Mouse (Mus musculus): ENCODE measurements around the gene Ssbp3. TPM values are rescaled to one million over a fixed set of nuclear protein-coding genes. Genes with fewer than 3 reads are reported as not detected.

The Ssbp3 gene
- polyA plus RNA-seq, 1 experiment from 2014 or later = 22.8 TPM

GRCm38 (mm10) chr4:107048568-107049162, 138.2 kb downstream of the Ssbp3 start:
- H3K4me1 ChIP-seq (ENCODE audit: insufficient read depth) = no peaks in the 10 kb centered on the region

GRCm38 (mm10) chr4:107051889-107052288, 141.4 kb downstream of the Ssbp3 start:
- no peak for TF ChIP-seq CTCF (IDR thresholded peaks at IDR 0.05; ENCODE audit: low read depth)
- no peak for TF ChIP-seq EP300 (IDR thresholded peaks at IDR 0.05; ENCODE audit: low read depth)
- H3K27ac ChIP-seq (ENCODE audit: low read depth) = no peak overlapping the region
- H3K4me3 ChIP-seq (ENCODE audit: low read depth, low read length) = no peak overlapping the region
- H3K36me3 ChIP-seq (replicated peaks; ENCODE audit: insufficient read depth, low read length) = peaks cover 25% of the 10 kb centered on the region
- no peak overlapping the region for H3K9ac ChIP-seq (replicated peaks)
- DNase-seq (no peak), ATAC-seq (no peak)
- H3K4me1 ChIP-seq (ENCODE audit: insufficient read depth) = no peaks in the 10 kb centered on the region
- H3K27me3 ChIP-seq (ENCODE audit: insufficient read depth, low read length) = no peaks in the 10 kb centered on the region
- H3K9me3 ChIP-seq (ENCODE audit: low read length) = no peaks in the 10 kb centered on the region
- H3K4me2 ChIP-seq (ENCODE audit: low read depth, low read length) = no peak overlapping the region
- WGBS (ENCODE audit: insufficient replicate concordance) = 76% methylated on average over 4 of the region's 4 CpGs

More at GRCm38 (mm10) chr4:107048568-107049162, 138.2 kb downstream of the Ssbp3 start:
- 83% methylated on average over 11 of the region's 11 CpGs for WGBS (ENCODE audit: insufficient replicate concordance)
- Histone ChIP-seq H3K9me3 (ENCODE audit: low read length) (no peaks in the 10 kb centered on the region), H3K27me3 (ENCODE audit: insufficient read depth, low read length) (no peaks in the 10 kb centered on the region), H3K36me3 (replicated peaks; ENCODE audit: insufficient read depth, low read length) (peaks cover 36% of the 10 kb centered on the region), H3K27ac (ENCODE audit: low read depth) (no peak overlapping the region), H3K4me2 (ENCODE audit: low read depth, low read length) (no peak overlapping the region), H3K4me3 (ENCODE audit: low read depth, low read length) (no peak overlapping the region), H3K9ac (replicated peaks) (no peak overlapping the region)
- DNase-seq (no peak), ATAC-seq (no peak)
- TF ChIP-seq EP300 (IDR thresholded peaks at IDR 0.05; ENCODE audit: low read depth) = no peak
- no peak for TF ChIP-seq CTCF (IDR thresholded peaks at IDR 0.05; ENCODE audit: low read depth)

- H3K36me3 ChIP-seq (replicated peaks; ENCODE audit: insufficient read depth, low read length) = peaks cover 22% of the 10 kb centered on the region
Observed at GRCm38 (mm10) chr4:107052962-107053553, 142.6 kb downstream of the Ssbp3 start.

GRCm38 (mm10) chr4:107056088-107056487, 145.6 kb downstream of the Ssbp3 start:
- H3K27me3 ChIP-seq (ENCODE audit: insufficient read depth, low read length) = no peaks in the 10 kb centered on the region
- H3K4me3 ChIP-seq (ENCODE audit: low read depth, low read length) = no peak overlapping the region
- H3K36me3 ChIP-seq (replicated peaks; ENCODE audit: insufficient read depth, low read length) = peaks cover 39% of the 10 kb centered on the region
- TF ChIP-seq CTCF (IDR thresholded peaks at IDR 0.05; ENCODE audit: low read depth) (no peak), EP300 (IDR thresholded peaks at IDR 0.05; ENCODE audit: low read depth) (no peak)
- no peak for ATAC-seq
- no peaks in the 10 kb centered on the region for H3K4me1 ChIP-seq (ENCODE audit: insufficient read depth)
- H3K9me3 ChIP-seq (ENCODE audit: low read length) = no peaks in the 10 kb centered on the region
- H3K27ac ChIP-seq (ENCODE audit: low read depth) = no peak overlapping the region
- DNase-seq = no peak
- WGBS (ENCODE audit: insufficient replicate concordance) = 85% methylated on average over 3 of the region's 3 CpGs
- no peak overlapping the region for H3K9ac ChIP-seq (replicated peaks)
- H3K4me2 ChIP-seq (ENCODE audit: low read depth, low read length) = no peak overlapping the region

More at GRCm38 (mm10) chr4:107052962-107053553, 142.6 kb downstream of the Ssbp3 start:
- no peaks in the 10 kb centered on the region for H3K9me3 ChIP-seq (ENCODE audit: low read length)
- DNase-seq (no peak), ATAC-seq (no peak)
- H3K27ac ChIP-seq (ENCODE audit: low read depth) = no peak overlapping the region
- H3K4me3 ChIP-seq (ENCODE audit: low read depth, low read length) = no peak overlapping the region
- 50% methylated on average over 5 of the region's 5 CpGs for WGBS (ENCODE audit: insufficient replicate concordance)
- no peaks in the 10 kb centered on the region for H3K4me1 ChIP-seq (ENCODE audit: insufficient read depth)
- H3K9ac ChIP-seq (replicated peaks) = no peak overlapping the region
- TF ChIP-seq EP300 (IDR thresholded peaks at IDR 0.05; ENCODE audit: low read depth) (no peak), CTCF (IDR thresholded peaks at IDR 0.05; ENCODE audit: low read depth) (no peak)
- H3K27me3 ChIP-seq (ENCODE audit: insufficient read depth, low read length) = no peaks in the 10 kb centered on the region
- no peak overlapping the region for H3K4me2 ChIP-seq (ENCODE audit: low read depth, low read length)

- Histone ChIP-seq H3K4me1 (ENCODE audit: insufficient read depth) (no peaks in the 10 kb centered on the region), H3K27ac (ENCODE audit: low read depth) (no peak overlapping the region), H3K27me3 (ENCODE audit: insufficient read depth, low read length) (no peaks in the 10 kb centered on the region), H3K9ac (replicated peaks) (no peak overlapping the region), H3K36me3 (replicated peaks; ENCODE audit: insufficient read depth, low read length) (peaks cover 55% of the 10 kb centered on the region), H3K9me3 (ENCODE audit: low read length) (no peaks in the 10 kb centered on the region), H3K4me2 (ENCODE audit: low read depth, low read length) (no peak overlapping the region), H3K4me3 (ENCODE audit: low read depth, low read length) (no peak overlapping the region)
- TF ChIP-seq CTCF (IDR thresholded peaks at IDR 0.05; ENCODE audit: low read depth) = no peak
- no peak for TF ChIP-seq EP300 (IDR thresholded peaks at IDR 0.05; ENCODE audit: low read depth)
- no peak for ATAC-seq
- WGBS (ENCODE audit: insufficient replicate concordance) = 87% methylated on average over 5 of the region's 5 CpGs
- DNase-seq = no peak
Observed at GRCm38 (mm10) chr4:107058346-107058745, 147.8 kb downstream of the Ssbp3 start.

GRCm38 (mm10) chr4:107058781-107059180, 148.3 kb downstream of the Ssbp3 start:
- ATAC-seq (no peak), DNase-seq (no peak)
- Histone ChIP-seq H3K4me2 (ENCODE audit: low read depth, low read length) (no peak overlapping the region), H3K27me3 (ENCODE audit: insufficient read depth, low read length) (no peaks in the 10 kb centered on the region), H3K9ac (replicated peaks) (no peak overlapping the region), H3K4me3 (ENCODE audit: low read depth, low read length) (no peak overlapping the region), H3K36me3 (replicated peaks; ENCODE audit: insufficient read depth, low read length) (peaks cover 59% of the 10 kb centered on the region), H3K4me1 (ENCODE audit: insufficient read depth) (no peaks in the 10 kb centered on the region), H3K27ac (ENCODE audit: low read depth) (no peak overlapping the region), H3K9me3 (ENCODE audit: low read length) (no peaks in the 10 kb centered on the region)
- WGBS (ENCODE audit: insufficient replicate concordance) = 55% methylated on average over 6 of the region's 6 CpGs
- no peak for TF ChIP-seq EP300 (IDR thresholded peaks at IDR 0.05; ENCODE audit: low read depth)
- TF ChIP-seq CTCF (IDR thresholded peaks at IDR 0.05; ENCODE audit: low read depth) = no peak
